Mouse (Mus musculus): ENCODE data around the gene Gprasp2. TPM values are rescaled to one million over a fixed set of nuclear protein-coding genes. Genes with fewer than 3 reads are reported as not detected.

Gene Gprasp2
- polyA plus RNA-seq (2014; fragmentation: Illumina TruSeq; extraction: RNeasy Lipid Tissue Mini Kit (QIAGEN cat#74804); ENCODE audit: low read depth, low replicate concordance) = 9.1 TPM

GRCm38 (mm10) chrX:135838521-135839360 lies at the start of gene Gprasp2:
TSS of gene Gprasp2 (plus strand) at chrX:135839034.

GRCm38 (mm10) chrX:135797212-135797644 lies 41.6 kb upstream of the Gprasp2 start, which contains the start of gene Bhlhb9:
TSS of gene Bhlhb9 (plus strand) at chrX:135797594.

Other genes with a start within 250 kb of the Gprasp2 start
- 5.2 TPM for gene Nxf7, start 240.3 kb upstream of the Gprasp2 start, polyA plus RNA-seq (2014; fragmentation: Illumina TruSeq; extraction: RNeasy Lipid Tissue Mini Kit (QIAGEN cat#74804); ENCODE audit: low read depth, low replicate concordance)
- not detected for gene Prame, start 211.3 kb upstream of the Gprasp2 start, polyA plus RNA-seq (2014; fragmentation: Illumina TruSeq; extraction: RNeasy Lipid Tissue Mini Kit (QIAGEN cat#74804); ENCODE audit: low read depth, low replicate concordance)
- gene Tcp11x2, start 145.2 kb upstream of the Gprasp2 start, polyA plus RNA-seq (2014; fragmentation: Illumina TruSeq; extraction: RNeasy Lipid Tissue Mini Kit (QIAGEN cat#74804); ENCODE audit: low read depth, low replicate concordance) = 0.25 TPM
- gene Tmsb15a, start 113.8 kb upstream of the Gprasp2 start, polyA plus RNA-seq (2014; fragmentation: Illumina TruSeq; extraction: RNeasy Lipid Tissue Mini Kit (QIAGEN cat#74804); ENCODE audit: low read depth, low replicate concordance) = not detected
- 15.4 TPM for gene Armcx5, start 96.3 kb upstream of the Gprasp2 start, polyA plus RNA-seq (2014; fragmentation: Illumina TruSeq; extraction: RNeasy Lipid Tissue Mini Kit (QIAGEN cat#74804); ENCODE audit: low read depth, low replicate concordance)
- gene Gprasp1, start 96.3 kb upstream of the Gprasp2 start, polyA plus RNA-seq (2014; fragmentation: Illumina TruSeq; extraction: RNeasy Lipid Tissue Mini Kit (QIAGEN cat#74804); ENCODE audit: low read depth, low replicate concordance) = 40.2 TPM
- gene Bhlhb9, start 41.4 kb upstream of the Gprasp2 start, polyA plus RNA-seq (2014; fragmentation: Illumina TruSeq; extraction: RNeasy Lipid Tissue Mini Kit (QIAGEN cat#74804); ENCODE audit: low read depth, low replicate concordance) = 14.7 TPM
- 8.3 TPM for gene Arxes2, start 154.8 kb downstream of the Gprasp2 start, polyA plus RNA-seq (2014; fragmentation: Illumina TruSeq; extraction: RNeasy Lipid Tissue Mini Kit (QIAGEN cat#74804); ENCODE audit: low read depth, low replicate concordance)
- gene Arxes1, start 194.3 kb downstream of the Gprasp2 start, polyA plus RNA-seq (2014; fragmentation: Illumina TruSeq; extraction: RNeasy Lipid Tissue Mini Kit (QIAGEN cat#74804); ENCODE audit: low read depth, low replicate concordance) = 2.0 TPM
- gene Bex2, start 229.2 kb downstream of the Gprasp2 start, polyA plus RNA-seq (2014; fragmentation: Illumina TruSeq; extraction: RNeasy Lipid Tissue Mini Kit (QIAGEN cat#74804); ENCODE audit: low read depth, low replicate concordance) = 5.6 TPM
- gene Nxf3, start 246.2 kb downstream of the Gprasp2 start, polyA plus RNA-seq (2014; fragmentation: Illumina TruSeq; extraction: RNeasy Lipid Tissue Mini Kit (QIAGEN cat#74804); ENCODE audit: low read depth, low replicate concordance) = not detected